Mouse (Mus musculus) limb, embryonic 13.5 days (tissue): Measurements from ENCODE around the gene Rif1. TPM values are rescaled to one million over a fixed set of nuclear protein-coding genes. Genes with fewer than 3 reads are reported as not detected.
"Not testable (repeated sequence)": the region's sequence is repeated elsewhere in the genome, so short reads cannot be mapped to it uniquely, and the experiment has no call there.

Source experiments
- ATAC-seq: fragments of 200-750 bp; cut with Nextera tagmentation; 2 replicates; pipeline ENCODE4 v1.8.0; 2017; ENCODE audit warnings: low read depth, moderate number of reproducible peaks, moderate TSS enrichment; ENCODE audit not compliant: low FRiP score
- H3K27ac ChIP-seq: fragments of 300-500 bp; sonication (generic); 2 replicates; pipeline ENCODE4 v1.5.1; 2015; ENCODE audit warnings: inconsistent platforms, mild to moderate bottlenecking, moderate library complexity
- H3K27me3 ChIP-seq: fragments of 300-500 bp; sonication (generic); 2 replicates; pipeline ENCODE4 v1.6.1; 2015; ENCODE audit warnings: mild to moderate bottlenecking, inconsistent platforms
- H3K36me3 ChIP-seq: fragments of 300-500 bp; sonication (generic); 2 replicates; pipeline ENCODE4 v1.6.1; 2015; ENCODE audit warnings: inconsistent platforms, mild to moderate bottlenecking, moderate library complexity
- H3K4me1 ChIP-seq: fragments of 300-500 bp; sonication (generic); 2 replicates; pipeline ENCODE4 v1.6.1; 2015; ENCODE audit warnings: inconsistent platforms
- H3K4me2 ChIP-seq: fragments of 300-500 bp; sonication (generic); replicated peaks from 2 replicates; pipeline ENCODE4 v1.6.1; 2015; ENCODE audit warnings: inconsistent platforms, mild to moderate bottlenecking, moderate library complexity
- H3K4me3 ChIP-seq: fragments of 300-500 bp; sonication (generic); 2 replicates; pipeline ENCODE4 v1.5.1; 2015; ENCODE audit warnings: moderate library complexity, mild to moderate bottlenecking, inconsistent platforms
- H3K9ac ChIP-seq: fragments of 300-500 bp; sonication (generic); 2 replicates; pipeline ENCODE4 v1.6.1; 2015; ENCODE audit warnings: mild to moderate bottlenecking, inconsistent platforms
- H3K9me3 ChIP-seq: fragments of 300-500 bp; sonication (generic); 2 replicates; pipeline ENCODE4 v1.6.1; 2016; ENCODE audit warnings: inconsistent platforms
- WGBS: fragments of 180-500 bp; shearing (Covaris S2); methylation state at CpG from one replicate; pipeline ENCODE4 v1.1.7; 2015; 5-methylcytosine and 5-hydroxymethylcytosine counted together
- polyA plus RNA-seq: library from polyadenylated mRNA; unstranded; fragments of >200 nt; fragmentation: Nextera tagmentation; extraction: Ambion mirVana; gene quantifications from 2 replicates; pipeline ENCODE4 v1.2.1, GENCODE M21; 2015

The Rif1 gene
- polyA plus RNA-seq, 1 experiment from 2014 or later: 39.9 TPM

- peak overlapping the region; percentile 90 for H3K27ac ChIP-seq
- peak overlapping the region; percentile 65 for H3K4me2 ChIP-seq
- no peak; the same call in 1 of the 2 replicates for ATAC-seq
- 1% methylated on average over 55 of the region's 56 CpGs for WGBS
- peaks cover 18% of the 10 kb centered on the region for H3K4me1 ChIP-seq
- peak overlapping the region; percentile 99 for H3K4me3 ChIP-seq
- H3K9me3 ChIP-seq: no peaks in the 10 kb centered on the region
- no peaks in the 10 kb centered on the region for H3K27me3 ChIP-seq
- peak overlapping the region; percentile 96 for H3K9ac ChIP-seq
- H3K36me3 ChIP-seq: peaks cover 27% of the 10 kb centered on the region
These were observed 691 bp downstream of the Rif1 start for GRCm38 (mm10) chr2:52073141-52073904.

GRCm38 (mm10) chr2:52078666-52079065 is 6.0 kb downstream of the Rif1 start:
- ATAC-seq: no peak
- no peaks in the 10 kb centered on the region for H3K27me3 ChIP-seq
- H3K9ac ChIP-seq: no peak overlapping the region
- no peak overlapping the region for H3K4me2 ChIP-seq
- H3K4me1 ChIP-seq: peaks cover 14% of the 10 kb centered on the region
- no peak overlapping the region for H3K4me3 ChIP-seq
- WGBS: 85% methylated on average over 2 of the region's 2 CpGs
- peaks cover 68% of the 10 kb centered on the region for H3K36me3 ChIP-seq
- no peak overlapping the region for H3K27ac ChIP-seq
- no peaks in the 10 kb centered on the region for H3K9me3 ChIP-seq

- no peak for ATAC-seq
These were observed 11.4 kb downstream of the Rif1 start for GRCm38 (mm10) chr2:52084013-52084412.

GRCm38 (mm10) chr2:52084571-52084970 is 11.9 kb downstream of the Rif1 start:
- no peak overlapping the region for H3K4me2 ChIP-seq
- peaks cover 78% of the 10 kb centered on the region for H3K36me3 ChIP-seq
- 91% methylated on average over 2 of the region's 2 CpGs for WGBS
- H3K4me1 ChIP-seq: no peaks in the 10 kb centered on the region
- no peak overlapping the region for H3K27ac ChIP-seq
- H3K4me3 ChIP-seq: no peak overlapping the region
- no peak for ATAC-seq
- H3K9me3 ChIP-seq: no peaks in the 10 kb centered on the region
- no peaks in the 10 kb centered on the region for H3K27me3 ChIP-seq
- no peak overlapping the region for H3K9ac ChIP-seq

More at GRCm38 (mm10) chr2:52084013-52084412, 11.4 kb downstream of the Rif1 start:
- Histone ChIP-seq H3K9me3 (no peaks in the 10 kb centered on the region), H3K27me3 (no peaks in the 10 kb centered on the region), H3K4me1 (no peaks in the 10 kb centered on the region), H3K36me3 (peaks cover 79% of the 10 kb centered on the region), H3K4me2 (no peak overlapping the region), H3K27ac (no peak overlapping the region), H3K9ac (no peak overlapping the region), H3K4me3 (no peak overlapping the region)
- 93% methylated on average over 3 of the region's 3 CpGs for WGBS

- H3K4me3 ChIP-seq: no peak overlapping the region
- H3K4me1 ChIP-seq: no peaks in the 10 kb centered on the region
- no peaks in the 10 kb centered on the region for H3K9me3 ChIP-seq
- H3K27ac ChIP-seq: no peak overlapping the region
- H3K27me3 ChIP-seq: no peaks in the 10 kb centered on the region
- no peak overlapping the region for H3K4me2 ChIP-seq
- no peak; the same call in 1 of the 2 replicates for ATAC-seq
- peaks cover 77% of the 10 kb centered on the region for H3K36me3 ChIP-seq
- no peak overlapping the region for H3K9ac ChIP-seq
- WGBS: 55% methylated on average over 1 of the region's 1 CpGs
These were observed 41.5 kb downstream of the Rif1 start for GRCm38 (mm10) chr2:52114086-52114485.

GRCm38 (mm10) chr2:52131370-52131769 is 58.7 kb downstream of the Rif1 start:
- not testable (repeated sequence) for H3K4me3 ChIP-seq, H3K27ac ChIP-seq, H3K9ac ChIP-seq, H3K4me1 ChIP-seq, H3K9me3 ChIP-seq, H3K27me3 ChIP-seq, ATAC-seq, H3K4me2 ChIP-seq
- H3K36me3 ChIP-seq: peaks cover 39% of the 10 kb centered on the region
- 97% methylated on average over 20 of the region's 20 CpGs for WGBS

GRCm38 (mm10) chr2:52133351-52133750 is 60.7 kb downstream of the Rif1 start:
- ATAC-seq: no peak
- H3K9ac ChIP-seq: no peak overlapping the region
- no peaks in the 10 kb centered on the region for H3K27me3 ChIP-seq
- no peak overlapping the region for H3K27ac ChIP-seq
- peaks cover 37% of the 10 kb centered on the region for H3K36me3 ChIP-seq
- H3K9me3 ChIP-seq: no peaks in the 10 kb centered on the region; the same call in 1 of the 2 replicates
- H3K4me1 ChIP-seq: no peaks in the 10 kb centered on the region
- no peak overlapping the region for H3K4me2 ChIP-seq
- no peak overlapping the region for H3K4me3 ChIP-seq
- 92% methylated on average over 2 of the region's 2 CpGs for WGBS

- no peak overlapping the region for H3K4me3 ChIP-seq
- 76% methylated on average over 3 of the region's 3 CpGs for WGBS
- no peaks in the 10 kb centered on the region for H3K27me3 ChIP-seq
- no peak overlapping the region for H3K27ac ChIP-seq
- H3K9me3 ChIP-seq: no peaks in the 10 kb centered on the region
- H3K4me2 ChIP-seq: no peak overlapping the region
- ATAC-seq: no peak
- H3K4me1 ChIP-seq: peaks cover 8% of the 10 kb centered on the region
- no peak overlapping the region for H3K9ac ChIP-seq
- no peaks in the 10 kb centered on the region for H3K36me3 ChIP-seq
These were observed 80.4 kb downstream of the Rif1 start for GRCm38 (mm10) chr2:52153064-52153463.

GRCm38 (mm10) chr2:52169243-52170005 is 96.8 kb downstream of the Rif1 start:
- no peak for ATAC-seq
- Histone ChIP-seq H3K9ac (no peak overlapping the region), H3K4me3 (no peak overlapping the region), H3K4me2 (no peak overlapping the region), H3K9me3 (no peaks in the 10 kb centered on the region), H3K27ac (no peak overlapping the region), H3K4me1 (no peaks in the 10 kb centered on the region), H3K36me3 (no peaks in the 10 kb centered on the region), H3K27me3 (no peaks in the 10 kb centered on the region)
- 57% methylated on average over 7 of the region's 7 CpGs for WGBS

Other genes with a start within 250 kb of the Rif1 start
- 14.3 and 15.7 TPM in 2 replicates for gene Rbm43, start 137.7 kb upstream of the Rif1 start, polyA plus RNA-seq
- 12.4 and 12.7 TPM in 2 replicates for gene Nmi, start 99.3 kb upstream of the Rif1 start, polyA plus RNA-seq
- 58.8 and 60.4 TPM in 2 replicates for gene Tnfaip6, start 34.8 kb upstream of the Rif1 start, polyA plus RNA-seq